Mouse (Mus musculus) megakaryocyte, adult 5-6 weeks (primary cell): ENCODE results near the gene Syk. TPM values are rescaled to one million over a fixed set of nuclear protein-coding genes. Genes with fewer than 3 reads are reported as not detected.

Experiments
- ATAC-seq: 2 replicates; pipeline ENCODE4 v1.8.0; 2016; ENCODE audit warnings: mild to moderate bottlenecking, inconsistent platforms; ENCODE audit not compliant: poor library complexity, severe bottlenecking
- total RNA-seq, 2 experiments: library from RNA; stranded (forward) in 1 of 2; stranded (reverse) in 1 of 2; fragments of 153-499, 151-499 nt in 1 of 2; fragments of 221-1000, 200-1000 nt in 1 of 2; gene quantifications; 2 replicates each; pipeline versions ENCODE4 v1.2.3 to v1.2.4; 2015 to 2017

Syk gene
- total RNA-seq, 2 experiments from 2014 or later: 87.8 to 157 TPM

DNA sequence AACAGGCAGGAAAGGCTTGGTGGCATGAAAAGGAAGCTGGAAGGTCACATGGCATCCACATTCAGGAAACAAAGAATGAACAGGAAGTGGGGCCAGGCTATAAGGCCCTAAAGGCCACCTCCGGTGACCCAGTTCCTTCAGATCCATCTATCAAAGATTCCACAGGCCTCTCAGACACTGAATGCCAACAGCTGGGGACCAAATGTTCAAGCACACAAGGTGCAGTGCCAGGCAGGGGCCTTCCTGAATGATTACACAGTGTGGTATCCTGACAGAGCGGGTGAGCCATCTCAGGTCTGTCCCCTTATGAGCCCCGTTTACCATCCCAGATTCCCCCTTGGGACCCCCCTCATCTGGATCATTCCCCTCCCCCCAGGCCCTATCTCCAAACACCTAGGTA, 63.6 kb downstream of the Syk start:
- ATAC-seq: no peak

DNA sequence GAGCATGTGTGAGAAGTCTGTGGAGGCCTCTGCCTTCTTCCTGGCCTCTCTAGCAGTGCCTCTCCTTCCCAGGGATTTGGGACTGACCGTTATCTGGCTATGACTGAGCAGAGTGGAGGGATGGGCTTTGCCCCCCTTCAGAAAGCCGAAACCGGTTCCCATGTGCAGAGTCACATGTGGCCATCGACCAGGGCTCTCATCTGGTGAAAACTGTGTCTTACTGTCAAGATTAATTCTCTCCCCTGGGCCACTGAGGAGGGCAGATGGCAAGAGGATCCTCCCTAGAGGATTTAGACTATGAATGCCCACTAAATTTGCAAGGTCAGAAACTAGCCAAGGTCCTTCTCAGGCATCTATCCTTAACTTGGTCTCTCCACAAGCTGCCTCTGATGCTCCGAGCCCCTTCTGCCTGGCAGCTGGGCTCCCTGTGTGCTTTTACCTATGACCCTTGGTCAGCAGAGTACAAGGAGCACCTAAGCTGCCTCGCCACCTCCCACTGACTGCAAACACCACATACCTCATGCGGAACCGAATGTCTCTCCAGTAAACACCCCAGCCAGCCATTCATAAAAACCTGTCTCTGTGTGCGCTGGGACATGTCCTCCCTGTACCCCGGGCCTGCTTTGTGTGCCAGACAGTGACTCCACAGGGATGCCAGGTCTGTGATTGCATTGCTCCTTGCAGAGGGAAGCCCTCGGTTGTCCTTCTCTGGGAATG, 65.2 kb downstream of the Syk start:
- no peak for ATAC-seq

DNA sequence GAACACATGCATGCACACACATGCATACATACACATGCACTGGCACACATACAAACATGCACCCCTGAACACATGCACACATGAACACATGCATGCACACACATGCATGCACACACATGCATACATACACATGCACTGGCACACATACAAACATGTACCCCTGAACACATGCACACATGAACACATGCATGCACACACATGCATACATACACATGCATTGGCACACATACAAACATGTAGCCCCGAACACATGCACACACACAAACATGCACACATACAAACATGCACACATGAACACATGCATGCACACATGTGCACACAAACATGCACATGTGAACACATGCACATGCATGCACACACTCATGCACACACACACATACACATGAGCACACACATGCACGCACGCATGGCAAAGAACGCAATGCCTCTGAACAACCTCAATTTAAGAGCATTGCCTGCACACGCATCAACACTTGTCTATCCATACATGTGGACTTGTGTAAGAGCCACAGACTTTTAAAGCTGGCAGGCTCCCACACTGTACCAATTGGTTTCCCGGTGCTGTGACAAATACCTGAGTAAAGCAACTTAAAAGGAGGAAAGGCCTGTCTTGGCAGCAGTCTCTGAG, 66.9 kb downstream of the Syk start:
- ATAC-seq: no peak

DNA sequence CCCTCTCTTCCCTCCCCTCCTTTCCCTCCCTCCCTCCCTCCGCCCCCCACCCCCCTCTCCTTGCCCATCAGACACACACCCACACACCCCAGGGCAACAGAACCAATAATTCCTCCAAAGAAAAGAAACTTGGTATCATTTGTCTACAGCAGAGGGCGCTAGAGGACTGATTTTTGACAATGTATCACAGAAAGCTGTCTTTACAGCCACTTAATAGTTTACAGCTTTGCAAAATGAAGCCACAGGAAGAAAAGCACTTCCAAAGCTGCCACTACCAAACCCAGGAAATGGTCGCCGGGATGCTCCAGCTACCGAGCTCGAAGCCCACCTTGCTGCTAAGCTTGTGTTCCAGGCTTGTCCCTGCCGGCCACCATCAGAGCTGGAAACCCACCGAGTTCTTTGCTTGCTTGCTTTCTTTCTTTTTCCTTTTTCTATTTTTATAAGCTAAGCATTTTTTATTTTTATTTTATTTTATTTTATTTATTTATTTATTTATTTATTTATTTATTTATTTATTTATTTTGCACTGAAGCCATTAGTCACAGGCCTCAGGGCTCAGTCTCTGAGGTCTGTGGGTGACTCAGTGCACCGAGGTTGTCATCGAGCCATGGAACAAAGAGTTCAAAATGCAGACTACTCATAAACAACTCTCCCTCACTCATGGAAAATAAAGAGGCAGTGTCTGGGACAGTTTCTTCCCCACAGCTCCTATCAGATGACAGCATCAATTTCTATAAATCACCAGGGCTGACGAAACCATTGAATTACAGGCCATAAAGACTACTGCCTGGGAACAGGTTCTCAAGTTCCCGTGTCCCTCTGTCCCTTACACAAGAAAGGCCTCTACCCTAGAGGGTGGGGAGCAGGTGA, 68.6 kb downstream of the Syk start:
- peak; percentile 24; the same call in 1 of the 2 replicates for ATAC-seq

DNA sequence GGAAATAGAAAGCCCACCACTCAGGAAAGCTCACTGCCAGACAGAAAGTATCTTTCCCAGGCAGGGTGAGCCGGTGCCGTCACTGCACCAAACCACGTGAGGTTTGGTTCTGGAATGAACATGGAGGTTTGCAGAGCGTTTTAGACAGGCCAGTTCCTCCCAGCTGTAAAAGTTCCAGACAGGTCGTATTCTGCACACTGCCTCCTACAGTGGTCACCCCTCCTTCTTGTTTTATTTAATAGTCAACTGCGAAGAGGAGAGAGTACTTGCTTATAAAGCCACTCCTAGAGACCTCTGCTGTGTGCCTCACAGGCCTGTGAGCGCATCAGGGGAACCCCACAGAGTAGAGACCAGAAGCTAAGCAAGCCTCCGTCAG, 69.3 kb downstream of the Syk start:
- no peak for ATAC-seq

DNA sequence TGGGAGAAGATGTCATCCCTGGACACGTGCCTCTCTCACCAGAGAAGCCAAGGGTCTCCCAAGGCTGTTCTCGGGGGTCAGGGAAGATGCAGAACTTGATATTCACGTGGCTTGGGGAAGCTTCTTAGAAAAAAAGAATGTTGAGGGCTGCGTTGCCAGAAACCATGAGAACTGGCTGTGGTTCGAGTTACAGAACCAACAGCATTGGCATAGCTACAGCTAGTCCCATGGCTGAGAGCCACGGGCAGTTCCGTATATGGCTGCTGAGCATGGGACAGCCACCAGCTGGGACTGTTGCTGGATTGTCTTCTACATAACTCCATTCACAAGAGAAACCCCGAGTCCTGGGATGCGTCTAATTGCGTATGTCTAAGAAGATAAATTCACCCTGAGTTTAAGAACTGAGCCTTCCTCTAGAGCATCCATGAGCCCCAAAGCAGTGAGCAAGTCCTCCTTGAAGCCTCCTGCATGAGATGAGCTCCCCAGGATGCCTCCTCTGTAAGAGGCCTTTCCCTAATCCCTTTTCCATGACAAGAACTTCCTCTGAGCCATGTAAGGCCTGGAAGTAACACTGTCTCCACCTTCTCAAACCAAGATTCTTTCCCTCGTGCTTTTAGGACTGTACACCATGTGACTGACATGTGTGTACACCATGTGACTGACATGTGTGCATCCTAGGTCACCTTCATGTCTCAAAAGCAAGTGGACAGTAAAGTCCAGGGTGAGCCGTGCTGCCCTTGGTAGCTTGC, 71.3 kb downstream of the Syk start:
- no peak for ATAC-seq

DNA sequence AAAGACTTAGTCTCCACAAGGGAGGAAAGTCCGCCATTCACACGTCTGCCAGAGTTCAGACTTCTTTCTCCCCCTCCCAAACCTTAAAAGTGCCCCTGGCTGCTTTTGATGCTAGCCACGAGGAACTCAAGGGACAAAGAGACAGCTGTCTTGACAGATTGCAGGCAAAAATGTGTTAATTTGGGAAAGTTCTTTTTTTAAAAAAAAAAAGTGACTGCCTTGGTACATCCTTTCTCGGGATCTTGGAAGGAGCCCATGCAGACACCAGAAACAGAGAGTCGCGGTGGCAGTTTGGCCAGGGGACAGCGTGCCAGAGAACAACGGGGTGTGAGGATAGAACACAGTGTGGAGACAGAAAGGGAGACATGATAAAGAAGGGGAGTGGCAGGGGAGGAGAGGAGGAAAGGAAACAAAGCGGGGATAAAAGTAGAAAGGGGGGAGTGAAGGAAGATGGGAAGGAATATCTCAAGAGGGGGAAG, 71.9 kb downstream of the Syk start:
- ATAC-seq: no peak

DNA sequence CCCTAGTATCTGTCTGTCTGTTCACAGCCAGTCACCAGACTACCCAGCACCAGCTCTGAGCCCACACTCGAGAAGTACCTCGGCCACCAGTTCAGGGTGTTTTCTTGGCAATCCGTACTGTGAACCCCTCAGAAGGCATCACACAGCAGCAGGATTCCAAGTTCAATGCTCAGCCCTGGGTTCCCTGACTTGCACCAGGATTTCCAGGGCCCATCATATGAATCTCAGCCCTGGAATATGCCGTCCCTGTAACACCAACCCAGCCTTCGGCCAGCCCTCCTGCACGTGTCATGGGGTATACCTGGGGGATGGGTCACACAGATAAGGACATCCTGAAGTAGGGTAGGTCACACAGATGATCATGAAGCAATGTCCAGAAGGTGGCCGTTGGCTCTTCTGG, 75.0 kb downstream of the Syk start:
- ATAC-seq: no peak

DNA sequence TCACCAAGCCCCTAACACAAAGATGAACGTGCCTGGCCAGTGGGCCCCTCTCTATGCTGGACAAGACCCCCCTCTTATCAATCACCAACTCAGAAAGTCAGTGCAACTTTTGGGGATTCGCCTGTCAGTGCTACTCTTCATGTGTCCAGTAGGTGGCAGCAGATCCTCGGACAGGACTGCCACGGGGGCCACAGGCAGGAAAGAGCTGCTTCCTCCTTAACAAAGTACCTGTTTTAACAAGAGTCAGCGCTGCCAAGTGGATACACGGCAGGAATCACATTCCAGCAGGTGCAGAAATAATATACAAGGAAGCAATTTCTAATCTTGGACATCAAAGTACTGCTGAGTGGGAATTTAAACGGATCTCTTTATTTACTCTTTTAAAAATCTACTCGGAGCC, 75.5 kb downstream of the Syk start:
- ATAC-seq: peak; percentile 90

DNA sequence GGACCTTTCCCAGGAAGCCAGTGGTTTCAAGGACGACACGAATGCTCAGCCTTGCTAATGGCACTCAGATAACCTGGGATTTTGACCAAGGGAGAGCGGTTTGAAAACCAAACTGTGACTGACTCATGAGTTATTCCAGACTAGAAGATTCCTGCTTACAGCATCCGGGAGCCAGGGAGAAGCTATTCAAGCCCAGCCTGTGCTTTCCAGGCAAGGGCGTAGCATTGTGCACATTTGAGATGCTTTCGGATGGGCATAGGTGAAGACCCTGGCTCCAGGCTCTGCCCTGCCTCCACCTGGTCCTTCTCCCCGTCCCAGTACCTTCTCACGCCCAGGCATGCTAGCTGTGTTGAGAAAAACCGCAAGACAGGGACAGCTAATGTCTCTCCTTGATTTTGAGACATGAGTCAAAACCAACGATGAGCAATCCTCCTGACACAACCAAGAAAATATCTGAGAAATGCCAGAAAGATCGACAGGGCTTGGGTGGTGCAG, 76.2 kb downstream of the Syk start:
- ATAC-seq: no peak

DNA sequence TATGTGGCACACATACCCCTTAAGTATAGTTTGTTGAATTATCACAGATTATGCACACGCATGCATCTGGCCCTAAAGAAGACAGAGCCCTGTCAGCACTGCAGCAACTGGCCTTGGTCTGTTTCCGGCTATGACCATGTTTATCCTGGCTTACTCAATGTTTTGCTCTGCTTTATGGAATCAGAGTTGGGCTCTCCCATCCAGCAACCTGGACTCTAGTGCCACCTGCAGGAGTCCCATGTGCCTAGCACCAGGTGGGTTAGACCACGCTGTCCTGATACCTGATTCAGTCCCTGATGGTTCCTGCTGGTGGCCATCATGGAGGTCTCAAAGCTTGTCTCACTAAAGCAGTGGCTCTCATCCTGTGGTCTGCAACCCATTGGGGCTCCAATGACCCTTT, 86.9 kb downstream of the Syk start:
- ATAC-seq: no peak; the same call in 1 of the 2 replicates

DNA sequence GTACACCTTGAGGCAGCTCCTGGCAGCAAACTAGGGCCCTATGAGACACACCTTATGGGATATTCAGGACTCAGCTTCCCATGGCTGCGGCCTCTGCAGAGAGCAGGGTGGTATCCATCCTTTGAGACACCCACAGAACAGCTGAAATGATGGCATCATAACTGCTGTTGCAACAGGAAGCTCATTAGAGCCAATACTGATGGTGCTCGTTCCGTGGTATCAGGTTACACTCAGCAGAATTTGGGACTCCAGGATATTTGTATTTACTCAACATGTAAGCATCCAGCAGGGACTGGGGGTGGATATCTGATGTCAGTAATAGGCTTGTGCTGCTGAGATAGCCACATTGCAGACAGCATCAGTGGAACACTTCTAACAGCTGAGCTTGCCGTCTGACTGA, 90.3 kb downstream of the Syk start:
- no peak for ATAC-seq

DNA sequence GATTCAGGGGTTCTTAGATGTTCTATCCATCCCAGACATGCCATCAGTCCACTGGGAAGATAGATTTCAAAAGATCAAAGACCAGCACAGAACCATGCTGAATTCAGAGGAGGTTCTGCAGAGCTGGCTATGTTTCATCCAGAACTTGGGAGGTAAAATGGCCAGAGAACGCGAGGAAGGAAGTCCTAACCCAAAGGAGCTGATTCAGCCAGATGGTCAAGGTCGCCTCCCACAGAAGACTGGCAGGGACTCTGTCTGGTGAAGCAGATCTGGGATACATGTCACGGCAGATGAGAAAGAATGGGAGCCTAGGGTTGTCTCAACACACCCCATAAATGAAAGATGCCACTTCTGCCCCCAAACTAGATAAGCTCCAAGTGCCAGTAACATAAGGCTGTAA, 90.9 kb downstream of the Syk start:
- no peak for ATAC-seq

DNA sequence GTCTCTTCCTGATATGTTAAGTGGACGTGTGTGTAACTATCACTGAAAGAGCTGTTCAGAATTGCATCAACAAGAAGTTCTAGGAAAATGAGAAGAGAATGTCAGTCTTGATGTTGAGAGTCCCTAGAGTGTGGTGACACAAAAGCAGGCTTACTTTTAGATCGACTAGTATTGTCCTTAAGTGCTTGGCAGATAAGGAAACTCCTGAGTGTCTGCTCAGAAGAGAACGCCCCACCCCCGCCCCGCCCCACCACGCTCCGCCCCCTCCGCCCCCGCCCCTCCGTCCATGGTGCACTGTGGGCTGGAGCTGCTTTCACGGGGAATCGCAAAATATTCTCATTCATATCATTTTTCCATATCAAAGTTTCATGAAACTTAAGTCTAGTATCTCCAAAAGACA, 91.9 kb downstream of the Syk start:
- ATAC-seq: no peak

DNA sequence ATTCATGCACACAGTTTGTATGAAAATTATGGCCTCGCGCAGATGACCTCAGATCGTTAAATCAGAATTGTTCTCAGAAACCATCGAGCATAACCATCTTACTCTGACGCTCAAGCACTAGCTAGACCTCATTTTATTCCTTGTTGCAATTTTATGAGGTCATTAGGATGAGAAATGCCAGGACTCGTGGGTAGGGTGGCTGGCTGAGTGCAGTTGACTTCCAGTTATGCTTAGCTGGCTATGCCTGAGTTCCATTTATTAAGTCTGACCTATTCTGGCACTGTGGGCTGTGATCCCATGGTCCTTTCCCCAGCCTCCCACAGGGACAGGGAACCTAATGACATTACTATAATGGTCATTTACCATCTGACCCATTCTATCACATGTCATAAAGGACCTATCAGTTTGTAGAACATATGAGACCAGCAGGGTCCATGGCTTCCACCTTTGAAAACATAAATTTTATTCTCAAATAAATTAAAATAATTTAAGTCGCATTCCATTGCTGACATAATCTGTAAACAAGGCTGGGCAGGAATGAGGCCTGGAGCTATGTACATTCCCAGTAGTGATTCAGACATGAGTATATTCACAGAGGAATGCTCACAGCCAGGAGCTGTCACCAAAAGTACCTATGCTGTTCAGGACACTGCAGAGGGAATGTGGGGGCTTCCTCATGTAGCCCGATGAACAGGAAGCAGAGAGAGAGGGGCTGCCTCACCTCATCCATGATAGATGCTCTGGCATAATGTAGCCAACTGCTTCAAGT, 92.7 kb downstream of the Syk start:
- no peak for ATAC-seq

DNA sequence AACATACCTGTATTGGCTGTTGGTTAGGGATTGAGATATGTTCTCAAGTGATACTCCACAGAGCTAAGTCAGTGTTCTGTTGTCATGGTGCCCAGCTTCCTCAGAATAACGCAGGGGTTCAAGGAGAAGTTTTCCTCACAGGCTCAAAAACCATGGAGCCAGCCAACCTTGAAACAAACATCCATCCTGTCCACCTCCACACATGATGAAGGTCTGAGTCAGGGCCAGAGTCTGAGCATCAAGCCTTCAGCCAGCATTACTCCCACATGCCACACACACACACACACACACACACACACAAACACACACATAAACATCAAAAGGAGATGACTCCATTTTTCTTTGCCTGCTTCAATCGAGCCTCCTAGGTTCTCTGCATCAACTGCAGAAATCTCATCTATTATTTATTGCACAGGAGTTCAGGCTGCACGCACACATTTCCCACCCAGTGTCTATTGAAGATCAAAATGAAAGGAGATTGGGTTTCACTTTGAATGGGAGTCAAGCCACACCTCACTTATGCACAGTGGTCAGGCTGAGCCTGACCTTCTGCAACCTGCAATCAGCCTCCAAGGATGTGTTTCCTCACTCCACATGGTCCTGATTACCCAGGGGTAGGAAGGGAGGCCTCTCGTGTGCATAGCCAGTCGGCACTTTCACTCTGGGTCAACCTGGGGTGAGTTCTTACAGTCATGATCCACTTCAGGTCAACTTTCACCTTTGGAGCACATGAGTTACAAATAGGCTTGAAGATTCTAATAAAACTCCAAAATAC, 93.9 kb downstream of the Syk start:
- ATAC-seq: no peak

DNA sequence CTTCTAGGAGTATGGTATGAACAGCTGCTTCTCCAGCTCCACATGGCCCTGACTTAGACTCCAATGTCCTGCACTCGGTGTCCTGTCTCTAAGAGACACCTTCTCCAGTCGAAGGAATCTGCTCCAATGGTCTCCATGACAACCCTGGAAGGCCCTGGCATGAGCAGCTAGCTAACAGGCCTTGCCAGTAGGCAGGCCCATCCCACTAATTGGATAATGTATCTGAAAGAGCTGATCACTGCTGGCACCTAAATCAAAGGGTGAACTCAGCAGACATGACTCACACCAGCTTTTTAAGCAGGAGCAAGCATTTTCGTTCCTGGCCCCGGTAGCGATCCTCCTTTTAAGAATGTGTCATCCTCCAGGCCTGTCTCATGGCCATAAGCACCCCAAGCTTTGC, 96.9 kb downstream of the Syk start:
- no peak for ATAC-seq

DNA sequence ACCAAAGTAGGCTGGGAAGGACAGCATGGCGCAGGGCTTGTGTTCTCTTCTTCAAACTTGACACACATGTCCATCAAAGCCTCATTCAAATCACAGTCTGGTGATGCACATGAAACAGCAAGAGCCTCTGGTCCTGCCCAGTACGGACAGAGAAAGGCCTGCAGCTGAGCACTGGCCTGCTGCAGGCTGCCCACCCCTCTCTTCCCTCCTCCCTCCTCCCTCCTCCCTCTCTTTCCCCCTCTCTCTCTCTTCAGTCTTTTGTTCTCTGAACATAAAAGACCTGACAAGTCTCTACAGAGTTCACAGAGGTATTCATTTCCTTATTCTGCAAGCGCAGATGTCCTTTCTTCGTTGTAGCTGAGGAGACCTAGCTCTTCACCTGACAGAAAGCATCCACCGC, 99.1 kb downstream of the Syk start:
- no peak for ATAC-seq

DNA sequence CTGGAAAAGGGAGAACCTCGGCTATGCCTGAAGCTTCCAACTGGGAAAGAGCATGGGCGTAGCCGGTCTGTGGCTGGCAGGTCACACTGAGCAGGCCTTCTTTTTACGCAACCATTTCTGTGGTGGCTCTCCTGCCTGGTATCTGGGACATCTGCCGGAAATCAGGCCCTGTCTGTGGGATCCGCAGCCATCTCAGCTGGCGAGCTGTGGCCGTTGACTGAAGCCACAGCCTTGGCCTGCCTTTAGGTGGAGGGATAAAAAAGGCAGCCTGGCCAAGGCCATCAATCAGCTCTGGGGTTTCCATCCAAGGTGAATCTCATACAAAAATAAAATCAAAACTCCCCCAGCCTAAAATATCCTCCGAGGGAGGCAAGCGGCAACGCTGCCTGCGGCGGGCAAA, 107.5 kb downstream of the Syk start:
- ATAC-seq: peak; percentile 15
